Mouse (Mus musculus) heart, postnatal 14 days (tissue): ENCODE measurements at regions not wholly inside any gene's neighbourhood (a gene's known extent, or its start where the extent isn't known, plus 50 kb on each side); places are given as distances from the start of the nearest gene placed in this dataset.
A peak's percentile ranks its signal among the peaks of the same experiment; 100 is the strongest.

ENCODE experiments used
- DNase-seq, 2 experiments: peaks; one replicate each; pipeline ENCODE4 v3.0.0; 2021 to 2022
- intact Hi-C: fragments of 180-260 bp; cut with DNase I; formaldehyde crosslinking; loops from one replicate; pipeline ENCODE4 v1.15.1; 2025

DNA sequence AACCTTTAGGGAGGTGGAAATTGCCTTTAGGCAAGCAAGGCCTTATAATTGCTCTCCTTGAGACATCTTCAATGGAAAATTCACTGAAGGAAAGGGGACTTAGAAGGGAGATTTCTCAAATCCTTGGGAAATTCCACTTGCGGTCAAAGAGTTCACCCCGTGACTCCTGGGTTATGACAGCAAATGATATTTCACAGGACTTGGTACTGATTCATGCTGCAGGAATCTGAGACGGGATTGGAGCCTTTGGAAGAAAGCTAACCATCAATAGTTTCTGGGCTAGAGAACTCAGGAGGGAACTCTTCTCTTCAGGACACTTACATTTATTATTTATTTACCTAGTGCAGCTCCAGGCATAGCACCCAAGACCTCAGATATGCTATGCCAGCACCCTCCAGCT lies 52.8 kb upstream of the Cxcl5 start:
- intact Hi-C loops: no loop called here
- DNase-seq: no peak

DNA sequence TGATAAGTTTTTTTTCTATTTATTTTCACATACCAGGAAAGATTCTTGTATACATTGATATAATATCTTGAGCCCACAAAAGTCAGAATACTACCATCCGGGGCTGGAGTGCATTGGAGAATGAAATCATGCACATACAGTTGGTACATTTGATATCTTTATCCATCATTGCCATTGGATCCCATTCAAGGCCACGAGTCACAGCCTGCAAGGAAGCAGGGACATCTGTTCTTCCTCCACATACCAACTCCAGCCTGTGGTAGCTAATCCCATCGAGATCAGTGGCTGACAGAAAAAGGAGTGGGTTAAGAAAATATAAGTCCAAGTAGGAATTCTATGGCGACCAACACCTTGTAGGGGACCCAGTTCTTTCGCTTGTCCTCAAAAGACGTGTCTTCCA lies 55.5 kb upstream of the Cxcl5 start:
- no peak for DNase-seq
- intact Hi-C loops: no loop called here

DNA sequence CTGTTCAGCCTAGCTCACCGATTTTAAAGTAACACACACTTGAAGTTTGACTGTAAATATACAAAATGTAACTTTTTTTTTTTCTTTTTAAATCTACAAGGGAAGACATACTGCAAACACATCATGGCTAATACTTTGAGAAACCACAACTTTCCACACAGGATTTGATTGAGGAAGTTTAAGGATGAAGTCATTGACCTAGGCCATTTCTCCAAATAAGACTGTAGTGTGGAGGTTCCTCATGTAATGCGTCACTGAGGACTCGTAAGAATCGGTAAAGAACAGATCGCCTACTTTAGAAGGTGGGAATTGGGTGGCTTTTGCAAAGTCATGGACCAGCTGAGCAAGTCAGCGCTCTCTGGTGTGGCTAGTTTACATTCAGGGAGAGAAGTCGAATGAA lies 59.0 kb upstream of the Cxcl5 start:
- intact Hi-C loops: no loop called here
- DNase-seq: no peak

DNA sequence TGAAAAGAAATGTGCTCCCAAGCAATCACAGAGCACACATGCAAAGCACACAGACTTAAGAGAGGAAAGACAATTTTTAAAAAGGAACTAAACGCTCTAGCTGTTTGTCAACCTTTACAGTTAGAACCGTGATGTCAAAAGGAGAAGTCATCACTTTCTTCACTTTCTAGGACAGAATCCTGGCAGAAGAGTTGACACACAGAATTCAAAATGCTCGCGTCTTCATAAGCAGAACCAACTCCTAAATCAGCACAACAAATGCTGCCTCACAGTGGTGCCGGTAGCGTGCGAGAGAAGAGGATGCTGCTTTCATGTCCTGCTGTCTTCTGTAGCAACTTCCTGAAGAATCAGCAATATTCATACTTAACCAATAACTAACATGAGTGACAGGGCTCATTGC lies 55.6 kb upstream of the Rassf6 start:
- no peak for DNase-seq
- intact Hi-C loops: no loop called here

DNA sequence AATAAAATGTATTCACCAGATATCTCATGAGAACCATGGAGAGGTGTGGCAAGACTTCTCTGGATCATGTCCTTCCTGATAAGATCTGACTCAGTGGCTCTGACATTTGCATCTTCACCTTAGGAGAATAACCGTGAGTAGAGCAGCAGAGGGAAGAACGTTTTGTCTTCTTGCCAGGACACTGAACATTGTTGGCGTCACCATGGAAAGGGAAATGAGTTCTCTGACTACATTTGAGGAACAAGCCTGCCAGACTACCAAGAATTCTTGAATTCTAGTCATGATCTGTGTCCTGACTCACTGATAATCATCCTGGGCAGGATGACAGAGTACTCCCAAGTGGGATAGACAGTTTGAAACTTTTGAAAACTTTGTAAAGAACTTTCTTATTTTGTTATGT lies 54.0 kb upstream of the Rassf6 start:
- peak in 1 of 2 experiments; percentile 8 for DNase-seq
- intact Hi-C loops: no loop called here

DNA sequence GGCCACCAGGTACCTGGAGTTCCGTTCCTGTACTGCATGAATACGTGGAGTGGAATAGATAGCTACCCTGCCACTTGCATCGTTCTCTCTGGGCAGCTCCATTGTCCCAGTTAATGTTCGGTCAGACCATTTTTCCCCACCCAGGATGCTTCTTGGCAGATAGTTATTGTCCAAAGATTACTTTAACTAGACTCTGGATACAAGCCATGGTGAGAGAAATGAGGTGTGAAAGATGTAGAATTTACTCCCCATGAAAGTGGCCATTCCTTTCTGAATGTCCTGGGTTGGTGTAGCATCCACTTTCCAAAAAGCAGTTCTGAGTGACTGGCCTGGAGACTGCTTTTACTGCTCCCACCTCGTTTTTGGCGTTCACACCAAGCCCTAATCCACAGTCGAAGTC lies 50.3 kb upstream of the Rassf6 start:
- intact Hi-C loops: no loop called here
- DNase-seq: no peak
